Mouse (Mus musculus): ENCODE data around the gene Dnase1l3.

DNA sequence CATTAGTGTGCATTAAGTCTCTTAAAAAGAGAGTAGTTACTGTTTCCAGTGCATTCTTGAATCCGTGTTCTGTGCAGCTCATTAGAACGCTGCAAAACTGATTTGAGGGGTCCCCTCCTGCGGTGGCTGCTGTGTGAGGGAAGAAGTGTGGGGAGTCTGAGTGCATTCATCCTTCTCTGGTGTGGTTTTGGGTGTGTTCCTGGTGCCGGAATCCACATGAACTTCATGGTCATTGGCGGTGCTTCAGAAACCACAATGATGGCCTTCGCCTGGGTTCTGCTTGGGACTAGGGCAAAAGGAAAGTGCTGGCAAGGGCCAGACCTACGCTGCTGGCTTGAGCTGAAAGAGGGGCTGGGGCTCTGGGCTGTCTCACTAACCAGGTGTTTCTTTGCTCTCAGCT, 60.2 kb downstream of the Dnase1l3 start:
- no peak for TF ChIP-seq CTCF (IDR thresholded peaks at IDR 0.05; ENCODE audit: low read depth, low read length)
- no peak for TF ChIP-seq POLR2A (IDR thresholded peaks at IDR 0.05; ENCODE audit: extremely low read depth, insufficient read depth, low read length)

Data from liver, adult 2 months (tissue).